Mouse (Mus musculus) testis, adult 2 months (tissue): Measurements from ENCODE around the gene Sf3b2. TPM values are rescaled to one million over a fixed set of nuclear protein-coding genes. Genes with fewer than 3 reads are reported as not detected.

Experiments
- H3K27ac ChIP-seq: fragments of 200-500 bp; 2 replicates; pipeline ENCODE4 v1.5.1; 2012; ENCODE audit warnings: low read depth, low read length; ENCODE audit not compliant: control insufficient read depth, insufficient read depth
- H3K27me3 ChIP-seq: fragments of 200-500 bp; 2 replicates; pipeline ENCODE4 v1.6.1; 2012; ENCODE audit warnings: mild to moderate bottlenecking, low read length, moderate library complexity; ENCODE audit not compliant: control insufficient read depth, insufficient read depth
- H3K36me3 ChIP-seq: fragments of 200-500 bp; 2 replicates; pipeline ENCODE4 v1.6.1; 2012; ENCODE audit warnings: mild to moderate bottlenecking, low read length; ENCODE audit not compliant: control insufficient read depth, insufficient read depth
- H3K4me1 ChIP-seq: fragments of 200-500 bp; 2 replicates; pipeline ENCODE4 v1.6.1; 2012; ENCODE audit warnings: low read length; ENCODE audit not compliant: control insufficient read depth, insufficient read depth
- H3K4me3 ChIP-seq: fragments of 200-500 bp; 2 replicates; pipeline ENCODE4 v1.5.1; 2012; ENCODE audit warnings: low read depth, mild to moderate bottlenecking, low read length, moderate library complexity, mixed read lengths; ENCODE audit not compliant: control insufficient read depth
- CTCF ChIP-seq: fragments of 200-500 bp; IDR thresholded peaks from 2 replicates; pipeline ENCODE4 v1.5.1; 2012; ENCODE audit warnings: low read depth, mild to moderate bottlenecking, inconsistent platforms, low read length, moderate library complexity; ENCODE audit not compliant: control insufficient read depth, insufficient read depth, insufficient replicate concordance
- POLR2A ChIP-seq: fragments of 200-500 bp; IDR thresholded peaks from 2 replicates; pipeline ENCODE4 v1.6.1; 2012; ENCODE audit warnings: low read depth, mild to moderate bottlenecking, inconsistent platforms, low read length, moderate library complexity; ENCODE audit not compliant: control insufficient read depth
- polyA plus RNA-seq: library from polyadenylated mRNA; depleted of rRNA; stranded (reverse); fragments of >200 nt; gene quantifications from 2 replicates; pipeline ENCODE4 v1.2.3, GENCODE M21; 2012

Sf3b2 gene
- polyA plus RNA-seq, 1 experiment = 93.4 TPM

DNA sequence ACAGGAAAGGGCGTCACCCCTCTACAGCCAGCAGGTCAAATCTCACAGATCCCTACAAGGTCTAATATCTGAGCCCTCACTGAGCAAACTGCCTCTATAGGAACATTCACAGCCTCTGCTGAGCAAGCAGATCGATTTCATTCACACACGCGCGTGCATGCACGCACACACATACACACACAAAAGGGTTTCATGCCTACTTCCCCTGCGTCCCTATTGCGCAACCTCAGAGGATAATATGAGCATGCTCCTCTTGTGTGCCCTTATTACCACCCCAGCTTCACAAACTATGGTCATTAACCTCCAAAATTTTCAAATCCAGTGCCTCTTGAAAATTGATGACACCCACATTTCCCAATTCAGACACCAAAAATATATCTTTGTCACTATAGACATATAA, 17.9 kb upstream of the Sf3b2 start:
- Histone ChIP-seq H3K27ac (no peak overlapping the region), H3K36me3 (no peaks in the 10 kb centered on the region), H3K27me3 (no peaks in the 10 kb centered on the region), H3K4me3 (no peak overlapping the region), H3K4me1 (peaks cover 3% of the 10 kb centered on the region)
- no peak for TF ChIP-seq POLR2A
- TF ChIP-seq CTCF = no peak

DNA sequence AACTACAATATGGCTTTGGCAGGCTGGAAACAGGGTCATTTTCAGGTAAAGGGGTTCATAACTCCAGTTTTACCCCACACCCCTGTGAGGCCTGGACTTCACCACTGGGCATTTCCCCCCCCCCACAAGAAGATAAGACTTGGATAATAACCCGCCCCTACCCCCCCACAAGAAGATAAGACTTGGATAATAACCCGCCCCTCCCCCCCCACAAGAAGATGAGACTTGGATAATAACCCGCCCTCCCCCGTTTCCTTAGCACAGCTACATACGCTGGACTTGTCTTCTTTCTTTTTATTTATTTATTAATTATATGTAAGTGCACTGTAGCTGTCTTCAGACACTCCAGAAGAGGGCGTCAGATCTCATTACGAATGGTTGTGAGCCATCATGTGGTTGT, 13.8 kb upstream of the Sf3b2 start:
- no peak for TF ChIP-seq POLR2A
- no peak for TF ChIP-seq CTCF
- Histone ChIP-seq H3K4me1 (peaks cover 8% of the 10 kb centered on the region), H3K27ac (no peak overlapping the region), H3K36me3 (no peaks in the 10 kb centered on the region), H3K27me3 (no peaks in the 10 kb centered on the region), H3K4me3 (no peak overlapping the region)

DNA sequence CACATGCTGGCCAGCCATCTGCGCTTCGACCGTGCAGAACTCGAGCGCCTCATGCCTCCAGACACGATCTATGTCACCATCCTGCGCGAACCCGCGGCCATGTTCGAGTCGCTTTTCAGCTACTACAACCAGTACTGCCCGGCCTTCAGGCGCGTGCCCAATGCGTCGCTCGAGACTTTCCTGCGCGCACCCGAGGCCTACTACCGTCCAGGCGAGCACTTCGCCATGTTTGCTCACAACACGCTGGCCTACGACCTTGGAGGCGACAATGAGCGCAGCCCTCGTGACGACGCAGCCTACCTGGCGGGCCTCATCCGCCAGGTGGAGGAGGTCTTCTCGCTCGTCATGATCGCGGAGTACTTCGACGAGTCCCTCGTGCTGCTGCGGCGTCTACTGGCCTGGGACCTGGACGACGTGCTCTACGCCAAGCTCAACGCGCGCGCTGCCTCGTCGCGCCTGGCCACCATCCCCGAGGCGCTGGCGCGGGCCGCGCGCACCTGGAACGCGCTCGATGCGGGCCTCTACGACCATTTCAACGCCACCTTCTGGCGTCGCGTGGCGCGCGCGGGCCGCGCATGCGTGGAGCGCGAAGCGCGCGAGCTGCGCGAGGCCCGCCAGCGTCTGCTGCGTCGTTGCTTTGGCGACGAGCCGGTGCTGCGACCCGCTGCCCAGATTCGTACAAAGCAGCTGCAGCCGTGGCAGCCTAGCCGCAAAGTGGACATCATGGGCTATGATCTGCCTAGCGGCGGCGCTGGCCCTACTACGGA, 11.9 kb upstream of the Sf3b2 start:
- H3K27me3 ChIP-seq = no peaks in the 10 kb centered on the region
- peaks cover 8% of the 10 kb centered on the region for H3K4me1 ChIP-seq
- no peaks in the 10 kb centered on the region for H3K36me3 ChIP-seq
- H3K4me3 ChIP-seq = peak overlapping the region; percentile 97
- H3K27ac ChIP-seq = peak overlapping the region; percentile 98
- TF ChIP-seq CTCF (no peak; the same call in 1 of the 2 replicates), POLR2A (peak; percentile 50)

GRCm38 (mm10) chr19:5306279-5306678, 11.0 kb upstream of the Sf3b2 start:
- no peak for TF ChIP-seq POLR2A
- no peak for TF ChIP-seq CTCF
- Histone ChIP-seq H3K36me3 (no peaks in the 10 kb centered on the region), H3K27ac (peak overlapping the region; percentile 98), H3K27me3 (no peaks in the 10 kb centered on the region), H3K4me1 (peaks cover 8% of the 10 kb centered on the region), H3K4me3 (peak overlapping the region; percentile 97)

DNA sequence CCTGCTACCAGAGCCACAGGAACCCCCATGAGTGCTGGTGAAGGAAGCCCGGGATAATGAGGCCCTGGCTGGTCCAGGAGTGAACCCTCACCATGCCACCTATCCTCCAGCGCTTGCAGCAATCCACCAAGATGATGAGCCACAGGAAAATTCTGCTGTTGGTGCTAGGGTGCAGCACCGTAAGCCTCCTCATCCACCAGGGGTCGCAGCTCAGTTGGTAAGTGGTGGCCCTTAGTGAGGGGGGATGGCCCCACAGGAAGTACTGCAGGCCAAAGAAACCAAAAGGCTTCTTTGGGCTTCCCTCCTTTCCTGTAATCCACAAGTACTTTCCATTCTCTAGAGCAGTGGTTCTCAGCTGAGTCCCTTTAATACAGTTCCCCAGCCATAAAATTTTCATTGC, 7.2 kb upstream of the Sf3b2 start:
- peaks cover 7% of the 10 kb centered on the region for H3K4me1 ChIP-seq
- H3K36me3 ChIP-seq = no peaks in the 10 kb centered on the region
- H3K27ac ChIP-seq = no peak overlapping the region
- H3K27me3 ChIP-seq = no peaks in the 10 kb centered on the region; the same call in none of the 2 replicates
- TF ChIP-seq POLR2A (no peak), CTCF (peak; percentile 36; the same call in 1 of the 2 replicates)
- no peak overlapping the region for H3K4me3 ChIP-seq

GRCm38 (mm10) chr19:5300588-5300987, 5.3 kb upstream of the Sf3b2 start:
- no peaks in the 10 kb centered on the region for H3K36me3 ChIP-seq
- H3K27ac ChIP-seq = no peak overlapping the region
- H3K27me3 ChIP-seq = no peaks in the 10 kb centered on the region; the same call in none of the 2 replicates
- TF ChIP-seq CTCF (no peak), POLR2A (no peak)
- peaks cover 9% of the 10 kb centered on the region for H3K4me1 ChIP-seq
- no peak overlapping the region for H3K4me3 ChIP-seq

DNA sequence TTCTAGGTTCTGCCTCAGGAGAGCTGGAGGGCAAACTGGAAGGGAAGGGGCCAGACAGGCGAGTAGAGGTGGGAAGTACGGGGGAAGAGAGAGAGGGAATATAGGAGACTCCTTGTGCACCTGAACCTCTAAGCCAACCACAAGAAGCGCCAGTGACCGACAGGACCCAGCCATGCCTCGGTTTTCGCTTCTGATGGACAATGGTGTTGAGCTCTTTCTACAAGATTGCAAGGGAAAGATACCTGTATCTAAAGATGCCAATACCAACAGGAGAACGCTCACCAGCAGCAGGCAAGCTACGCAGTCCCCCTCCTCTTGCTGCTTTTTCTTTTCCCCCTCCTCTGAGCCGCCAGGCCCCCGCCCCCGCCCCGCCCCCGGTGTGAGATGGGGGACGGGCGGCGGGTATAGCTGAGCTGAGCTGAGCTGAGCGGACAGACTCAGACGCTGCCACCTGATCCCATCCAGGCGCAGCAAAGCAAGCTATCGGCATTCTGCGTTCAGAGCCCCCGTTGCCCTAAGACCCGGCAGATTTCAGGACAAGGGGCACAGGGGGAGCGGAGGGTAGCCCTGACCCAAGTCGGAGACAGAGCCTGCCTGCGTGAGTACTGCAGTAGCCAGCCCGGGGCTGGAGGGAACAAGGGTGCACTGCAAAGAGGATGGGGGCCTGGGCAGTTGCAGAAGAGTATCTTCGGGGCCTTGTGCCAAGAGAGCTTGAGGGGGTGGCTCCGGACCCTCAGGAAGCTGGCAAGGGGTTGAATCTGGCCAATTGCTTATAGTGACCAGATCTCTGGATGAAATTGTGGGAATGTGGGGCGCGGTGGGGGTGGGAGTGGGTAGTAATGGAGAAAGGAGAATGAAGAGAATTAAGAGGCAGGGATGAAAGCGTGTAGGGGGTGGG, 2.9 kb upstream of the Sf3b2 start, which contains the start of gene Gal3st3:
Gal3st3 (plus strand) TSS at position 429 of the 898 bp plus-strand sequence.
- Histone ChIP-seq H3K27ac (no peak within 1 kb of the TSS), H3K27me3 (no peaks in the 10 kb centered on the region; the same call in none of the 2 replicates), H3K4me3 (peak within 1 kb of the TSS; percentile 9; the same call in 1 of the 2 replicates), H3K36me3 (no peaks in the 10 kb centered on the region; the same call in 1 of the 2 replicates), H3K4me1 (peaks cover 15% of the 10 kb centered on the region)
- TF ChIP-seq POLR2A (no peak), CTCF (no peak)
